Mouse (Mus musculus): ENCODE measurements around the gene Nav3.

Gene Nav3

DNA sequence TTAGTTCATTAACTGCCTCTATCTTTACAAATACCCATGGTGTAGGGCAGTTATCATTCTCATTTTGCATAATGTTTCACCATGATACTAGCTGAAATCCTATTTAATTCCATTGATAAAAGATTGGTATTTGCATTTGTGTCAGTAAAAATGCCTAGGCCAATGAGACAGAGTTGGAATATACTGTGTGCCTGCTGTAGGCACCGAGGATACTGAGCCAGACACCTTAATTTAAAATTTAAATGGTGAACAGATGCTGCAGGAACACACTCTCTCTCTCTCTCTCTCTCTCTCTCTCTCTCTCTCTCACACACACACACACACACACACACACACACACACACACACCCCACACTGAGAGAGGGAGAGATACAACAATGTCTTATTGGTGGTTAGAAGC is 269.8 kb downstream of the Nav3 start:
- DNase-seq (ENCODE audit: low spot score) = no peak

- no peak for DNase-seq (ENCODE audit: low spot score)
Observed at GRCm38 (mm10) chr10:110175874-110176273, 280.1 kb downstream of the Nav3 start.

DNA sequence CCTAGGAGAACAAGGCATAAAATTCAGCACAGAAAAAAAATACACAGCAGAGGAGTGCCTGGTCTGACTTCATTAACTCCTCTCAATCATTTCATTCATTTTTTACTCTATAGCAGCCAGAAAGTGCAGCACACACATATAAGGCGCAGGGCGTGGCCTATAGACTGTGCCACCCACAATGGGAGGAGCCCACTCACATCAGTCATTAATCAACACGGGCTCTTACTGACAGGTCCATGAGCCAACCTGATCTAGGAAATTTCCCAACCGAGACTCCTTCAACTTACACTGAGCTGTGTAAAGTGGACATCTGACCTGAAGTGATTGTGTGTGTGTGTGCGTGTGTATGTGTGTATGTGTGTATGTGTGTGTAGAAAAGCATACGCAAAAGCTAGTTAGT is 286.6 kb downstream of the Nav3 start:
- no peak for DNase-seq (ENCODE audit: low spot score)

DNA sequence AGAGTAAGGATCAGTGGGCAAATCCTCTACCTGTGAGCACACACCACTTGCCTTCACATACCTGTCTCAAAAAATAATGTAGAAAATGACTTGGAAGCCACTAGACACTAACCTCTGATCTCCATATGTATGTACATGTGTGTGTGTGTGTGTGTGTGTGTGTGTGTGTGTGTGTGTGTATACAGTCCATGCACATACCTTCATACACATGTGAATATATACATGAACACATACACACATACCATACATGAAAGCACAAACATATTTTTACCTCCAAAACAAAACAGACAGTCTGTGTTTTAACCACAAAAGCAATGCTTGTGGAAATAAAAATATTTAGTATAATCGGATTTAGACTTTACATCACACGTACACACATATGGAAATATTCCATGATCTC is 287.1 kb downstream of the Nav3 start:
- DNase-seq (ENCODE audit: low spot score) = no peak

GRCm38 (mm10) chr10:110162596-110162995 is 293.4 kb downstream of the Nav3 start:
- DNase-seq (ENCODE audit: low spot score) = no peak

DNA sequence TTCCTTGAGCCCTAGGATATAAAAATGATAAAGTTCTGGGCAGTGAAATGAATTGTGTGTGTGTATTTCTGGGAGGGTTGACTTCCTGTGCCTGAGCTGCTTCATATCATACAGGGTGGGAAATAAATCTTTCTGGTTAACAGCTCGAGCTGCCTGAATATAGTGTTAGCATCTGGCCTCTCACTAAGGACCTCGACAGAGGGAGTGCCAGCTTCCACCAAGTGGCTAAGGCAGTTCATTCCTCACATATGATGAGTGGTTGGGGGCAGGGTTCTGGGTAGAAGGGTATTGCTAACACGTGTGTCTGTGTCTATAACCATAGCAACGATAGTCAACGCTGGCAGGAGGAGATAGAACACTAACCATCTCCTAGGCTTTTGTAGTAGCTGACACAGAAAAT is 295.1 kb downstream of the Nav3 start:
- DNase-seq (ENCODE audit: low spot score) = no peak

DNA sequence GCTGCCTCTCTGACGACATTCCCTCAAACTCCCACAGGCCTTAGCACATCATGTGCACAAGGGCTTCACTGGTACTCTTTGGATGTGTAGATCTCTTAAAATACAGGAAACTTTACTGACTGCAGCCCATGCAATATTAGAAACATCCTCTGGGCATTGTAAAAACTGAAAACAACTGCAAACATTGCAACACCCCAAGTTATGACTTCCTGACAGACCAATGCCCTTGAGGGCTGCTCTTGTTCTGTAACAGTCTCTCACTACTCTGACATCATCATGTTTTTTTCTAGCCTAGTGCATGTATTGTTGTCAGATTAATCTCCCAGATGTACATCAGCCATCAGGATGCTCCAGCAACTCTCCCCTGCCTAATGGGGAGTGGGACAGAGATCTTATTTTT is 296.5 kb downstream of the Nav3 start:
- no peak for DNase-seq (ENCODE audit: low spot score)

DNA sequence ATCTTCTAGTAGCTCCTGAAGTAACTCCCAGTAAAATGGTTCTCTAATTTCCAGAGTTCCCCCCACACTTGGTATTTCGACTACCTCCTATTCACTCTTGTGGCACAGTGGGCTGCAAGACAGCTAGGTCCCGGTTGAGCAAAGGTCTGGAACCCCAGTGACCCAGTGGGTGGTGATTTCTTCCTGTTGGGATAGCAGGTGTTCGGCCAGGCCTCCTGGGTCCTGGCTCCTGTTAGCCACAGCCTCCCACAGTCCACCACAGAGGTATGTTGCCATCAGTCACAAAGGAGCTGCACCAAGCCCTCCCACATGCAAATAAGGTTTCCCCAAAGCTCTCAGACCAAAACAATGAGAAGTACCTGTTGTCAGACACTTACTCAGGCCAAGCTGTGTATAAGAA is 297.9 kb downstream of the Nav3 start:
- DNase-seq (ENCODE audit: low spot score) = no peak

DNA sequence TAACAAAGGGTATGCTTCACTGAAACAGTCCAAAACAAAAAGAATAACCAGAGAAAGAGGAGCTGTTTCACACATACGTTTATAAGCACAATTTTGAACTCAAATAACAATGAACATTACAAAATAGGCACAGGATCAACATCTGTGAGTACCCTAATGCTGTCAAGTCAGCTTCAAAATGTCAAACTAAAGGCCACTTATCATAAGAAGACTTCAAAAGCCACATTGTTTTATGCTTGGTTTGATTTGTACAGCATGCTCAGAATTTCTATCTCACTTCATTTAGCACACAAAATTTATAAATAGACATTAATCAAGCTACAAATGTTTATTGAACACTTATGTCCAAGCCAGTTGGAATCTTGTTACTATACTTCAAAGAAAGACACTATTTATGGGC is 299.6 kb downstream of the Nav3 start:
- DNase-seq (ENCODE audit: low spot score) = no peak

GRCm38 (mm10) chr10:110155494-110155893 is 300.5 kb downstream of the Nav3 start:
- DNase-seq (ENCODE audit: low spot score) = no peak

DNA sequence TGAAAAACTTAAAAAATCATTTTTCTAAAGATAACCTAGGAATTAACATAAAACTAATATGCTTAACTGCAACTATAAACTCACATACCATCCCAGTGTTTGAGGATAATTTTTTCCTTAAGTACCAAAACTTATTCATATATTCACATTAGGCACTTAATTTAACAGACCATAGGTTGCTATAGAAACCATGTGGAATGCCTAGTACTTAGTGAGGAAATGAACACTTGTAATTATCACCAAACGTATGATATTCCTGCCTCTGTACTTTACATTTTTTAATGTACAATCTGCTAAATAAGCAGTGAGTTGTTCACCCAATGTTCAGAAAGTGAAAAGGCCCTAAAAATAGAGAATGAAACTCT is 301.1 kb downstream of the Nav3 start:
- no peak for DNase-seq (ENCODE audit: low spot score)

DNA sequence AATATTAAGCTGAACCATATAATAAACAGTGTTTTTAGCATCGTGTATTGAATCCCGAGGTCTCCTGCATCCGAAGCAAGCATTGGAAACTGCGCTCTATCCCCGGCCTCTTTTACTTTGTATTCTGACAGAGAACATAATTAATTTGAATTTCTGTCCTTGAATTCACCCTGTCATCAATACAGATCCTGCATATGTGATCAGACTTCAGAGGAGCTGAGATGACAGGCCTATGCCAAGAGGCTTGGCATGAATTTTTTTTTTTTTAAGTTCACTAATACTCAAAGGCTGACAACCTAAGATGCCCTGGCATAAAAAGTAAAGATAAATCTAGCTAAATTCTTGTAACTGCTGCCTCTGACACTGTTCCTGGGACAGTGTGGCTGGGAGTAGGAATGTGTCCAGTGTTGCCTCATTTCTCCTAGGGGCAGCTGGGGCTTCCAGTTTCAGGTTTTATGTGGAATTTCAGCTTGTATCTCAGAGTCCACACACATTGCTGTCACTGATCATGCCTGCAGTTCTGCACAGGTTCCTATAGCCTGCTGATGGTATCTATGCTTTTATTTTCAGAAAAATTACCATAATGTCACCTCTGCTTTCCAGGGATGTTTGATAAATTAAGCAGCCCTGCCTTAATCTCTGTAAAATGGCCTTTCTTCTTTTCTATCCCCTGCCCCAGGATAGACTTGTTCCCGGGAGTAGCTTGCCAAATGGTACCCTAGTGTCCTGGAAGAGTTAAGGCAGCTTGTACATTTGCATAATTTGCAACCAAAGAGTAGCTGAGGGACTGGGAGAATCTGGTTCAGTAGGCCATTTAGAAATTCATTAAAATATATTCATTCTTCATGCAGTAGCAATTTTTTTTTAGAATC is 301.8 kb downstream of the Nav3 start:
- DNase-seq (ENCODE audit: low spot score) = no peak

GRCm38 (mm10) chr10:110120572-110120971 is 335.4 kb downstream of the Nav3 start:
- no peak for DNase-seq (ENCODE audit: low spot score)

DNA sequence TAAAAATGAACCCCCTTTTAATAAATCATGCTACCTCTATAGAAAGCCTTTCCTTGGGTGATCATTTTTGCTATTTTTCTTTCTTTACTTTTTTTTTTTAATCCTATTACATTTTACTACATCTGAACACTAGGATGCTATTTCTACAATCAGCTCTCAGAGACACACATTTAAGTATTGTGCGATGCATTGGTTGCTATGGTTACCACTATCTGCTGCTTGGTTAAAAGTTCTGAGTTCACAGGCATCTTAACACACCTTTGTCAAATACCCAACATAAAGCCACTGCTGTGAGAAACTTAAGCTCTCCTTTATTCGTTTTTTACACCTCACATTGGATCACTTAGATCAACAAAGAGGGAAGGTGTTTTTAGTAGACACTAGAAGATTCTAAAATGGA is 338.7 kb downstream of the Nav3 start:
- no peak for DNase-seq (ENCODE audit: low spot score)

- no peak for DNase-seq (ENCODE audit: low spot score)
Observed at GRCm38 (mm10) chr10:110112669-110113458, 343.1 kb downstream of the Nav3 start.

DNA sequence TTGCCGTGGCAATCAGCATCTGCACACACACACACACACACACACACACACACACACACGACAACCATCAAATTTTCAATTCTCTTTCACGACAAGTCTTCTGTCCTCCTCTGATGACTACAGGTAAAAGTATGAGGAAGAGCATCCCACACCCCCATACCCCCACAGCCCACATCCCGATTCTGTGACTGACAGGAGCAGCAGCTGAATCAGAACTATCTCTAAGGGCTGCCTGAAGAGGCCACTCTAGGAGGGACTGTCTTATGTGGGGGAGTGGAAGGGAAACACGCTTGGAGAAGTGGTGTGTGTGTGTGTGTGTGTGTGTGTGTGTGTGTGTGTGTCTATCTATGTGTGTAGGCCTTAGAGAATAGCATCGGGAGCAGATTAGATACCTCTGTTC is 352.7 kb downstream of the Nav3 start:
- no peak for DNase-seq (ENCODE audit: low spot score)

- no peak for DNase-seq (ENCODE audit: low spot score)
Observed at GRCm38 (mm10) chr10:110102231-110102630, 353.8 kb downstream of the Nav3 start.

GRCm38 (mm10) chr10:110094433-110094832 is 361.6 kb downstream of the Nav3 start:
- DNase-seq (ENCODE audit: low spot score) = no peak

DNA sequence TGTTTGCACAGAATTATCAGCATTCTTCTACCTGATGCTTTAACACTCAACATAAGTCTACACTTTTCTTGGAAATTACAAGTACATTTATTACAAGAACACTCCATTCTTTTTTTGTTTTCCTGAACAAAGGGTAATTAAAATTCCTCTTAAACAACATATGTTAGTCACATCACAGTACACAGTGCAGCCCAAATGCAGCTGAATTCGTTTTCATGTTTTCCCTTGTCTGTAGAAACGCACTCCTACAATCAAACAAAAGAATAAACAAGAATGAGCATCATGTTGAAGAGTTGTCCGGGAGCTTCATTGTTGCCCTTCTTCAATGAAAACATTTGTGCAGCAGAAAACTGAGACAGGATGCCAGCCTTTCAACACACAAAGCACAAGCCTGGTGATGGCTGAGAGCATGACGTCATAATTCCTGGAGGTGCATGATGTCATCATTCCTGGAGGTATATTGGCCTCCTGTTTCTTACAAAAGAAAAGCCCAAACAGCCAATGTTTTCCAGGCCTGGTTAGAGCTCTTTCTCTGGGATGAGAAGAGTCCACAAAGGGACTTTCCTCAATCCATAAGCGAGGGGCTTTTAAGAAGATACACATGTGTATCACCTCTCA is 367.5 kb downstream of the Nav3 start:
- DNase-seq (ENCODE audit: low spot score) = no peak

DNA sequence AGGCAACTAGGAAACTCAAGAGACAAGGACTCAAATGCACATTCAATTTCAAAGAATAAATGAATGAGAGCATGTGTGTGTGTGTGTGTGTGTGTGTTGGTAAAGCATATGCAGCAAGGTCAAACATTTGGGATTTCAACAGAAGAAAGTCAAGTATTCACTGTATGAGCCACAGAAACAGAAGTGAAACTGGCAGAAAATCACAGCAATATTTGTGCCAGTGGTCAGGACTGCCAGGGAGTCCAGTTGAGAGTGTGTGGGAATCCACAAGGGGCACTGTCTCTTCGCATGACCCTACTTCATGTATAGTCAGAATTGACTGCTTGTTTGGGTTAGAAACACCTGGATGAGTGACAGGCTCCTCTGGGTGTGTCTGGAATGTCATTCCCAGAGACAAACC is 370.1 kb downstream of the Nav3 start:
- no peak for DNase-seq (ENCODE audit: low spot score)

- peak; percentile 62 for DNase-seq (ENCODE audit: low spot score)
Observed at GRCm38 (mm10) chr10:110085156-110085555, 370.8 kb downstream of the Nav3 start.

GRCm38 (mm10) chr10:110076575-110076974 is 379.4 kb downstream of the Nav3 start:
- no peak for DNase-seq (ENCODE audit: low spot score)

DNA sequence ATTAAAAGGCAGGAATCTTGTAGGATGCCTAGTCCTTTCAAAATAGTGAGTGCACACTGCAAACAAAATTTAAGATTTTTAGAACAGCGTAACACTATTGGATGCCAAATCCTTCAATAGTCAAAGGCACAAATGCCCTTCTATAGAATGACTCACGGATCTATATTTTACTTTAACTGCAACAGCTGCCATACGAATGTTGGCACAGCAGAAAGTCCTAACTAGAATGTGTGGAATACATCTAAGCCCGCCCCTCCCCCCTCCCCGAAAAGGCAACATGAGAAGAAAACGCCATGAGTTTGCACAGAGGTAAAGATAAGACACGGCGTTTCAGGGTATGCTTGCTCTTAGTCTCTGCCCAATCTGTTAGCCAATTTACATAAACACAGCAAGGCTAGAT is 383.6 kb downstream of the Nav3 start:
- no peak for DNase-seq (ENCODE audit: low spot score)

All from urinary bladder, postnatal 14 days (tissue).